Mouse (Mus musculus) hindbrain, embryonic 11.5 days (tissue): ENCODE data around the gene Anxa6. TPM values are rescaled to one million over a fixed set of nuclear protein-coding genes. Genes with fewer than 3 reads are reported as not detected.

Experiments
- ATAC-seq: fragments of 200-750 bp; cut with Nextera tagmentation; 2 replicates; pipeline ENCODE4 v1.8.0; 2017; ENCODE audit warnings: mild to moderate bottlenecking, moderate TSS enrichment, moderate library complexity; ENCODE audit not compliant: low FRiP score
- DNase-seq: peaks from one replicate; pipeline ENCODE4 v3.0.0-alpha.2; 2015; ENCODE audit warnings: low spot score
- H3K27ac ChIP-seq: fragments of 300-500 bp; sonication (generic); 2 replicates; pipeline ENCODE4 v1.5.1; 2014; ENCODE audit warnings: mild to moderate bottlenecking, low read depth, low read length
- H3K27me3 ChIP-seq: fragments of 300-500 bp; sonication (generic); 2 replicates; pipeline ENCODE4 v1.6.1; 2014; ENCODE audit warnings: mild to moderate bottlenecking, low read length, moderate library complexity, mixed read lengths; ENCODE audit not compliant: control insufficient read depth, insufficient read depth
- H3K36me3 ChIP-seq: fragments of 300-500 bp; sonication (generic); 2 replicates; pipeline ENCODE4 v1.6.1; 2014; ENCODE audit warnings: mild to moderate bottlenecking, low read length, moderate library complexity, mixed read lengths; ENCODE audit not compliant: control insufficient read depth, insufficient read depth
- H3K4me1 ChIP-seq: fragments of 300-500 bp; sonication (generic); replicated peaks from 2 replicates; pipeline ENCODE4 v1.6.1; 2014; ENCODE audit warnings: low read length, mixed read lengths; ENCODE audit not compliant: control insufficient read depth, insufficient read depth
- H3K4me2 ChIP-seq: fragments of 300-500 bp; sonication (generic); replicated peaks from 2 replicates; pipeline ENCODE4 v1.6.1; 2014; ENCODE audit warnings: mild to moderate bottlenecking, low read depth, low read length
- H3K4me3 ChIP-seq: fragments of 300-500 bp; sonication (generic); 2 replicates; pipeline ENCODE4 v1.5.1; 2014; ENCODE audit warnings: low read depth, low read length
- H3K9ac ChIP-seq: fragments of 300-500 bp; sonication (generic); 2 replicates; pipeline ENCODE4 v1.6.1; 2014; ENCODE audit warnings: low read depth, low read length
- H3K9me3 ChIP-seq: fragments of 300-500 bp; sonication (generic); 2 replicates; pipeline ENCODE4 v1.6.1; 2016; ENCODE audit warnings: low read length; ENCODE audit not compliant: control insufficient read depth
- WGBS: fragments of 180-500 bp; shearing (Covaris S2); extraction: QIAGEN DNeasy Blood & Tissue Kit; methylation state at CpG from one replicate; pipeline ENCODE4 v1.1.7; 2014; 5-methylcytosine and 5-hydroxymethylcytosine counted together
- polyA plus RNA-seq: library from polyadenylated mRNA; unstranded; fragments of >200 nt; fragmentation: Nextera tagmentation; extraction: Ambion mirVana; gene quantifications from 2 replicates; pipeline ENCODE4 v1.2.1, GENCODE M21; 2014

Anxa6 gene
- polyA plus RNA-seq, 1 experiment from 2014 or later: 91.6 TPM

GRCm38 (mm10) chr11:55072467-55072866 is 39.2 kb upstream of the Anxa6 start:
- DNase-seq (no peak), ATAC-seq (no peak)
- Histone ChIP-seq H3K9me3 (no peaks in the 10 kb centered on the region), H3K9ac (no peak overlapping the region), H3K4me2 (no peak overlapping the region), H3K4me1 (no peaks in the 10 kb centered on the region), H3K36me3 (no peaks in the 10 kb centered on the region), H3K27ac (no peak overlapping the region), H3K27me3 (no peaks in the 10 kb centered on the region; the same call in none of the 2 replicates), H3K4me3 (no peak overlapping the region)
- 87% methylated on average over 8 of the region's 8 CpGs for WGBS

- Histone ChIP-seq H3K27ac (no peak overlapping the region), H3K4me3 (no peak overlapping the region), H3K4me1 (no peaks in the 10 kb centered on the region), H3K4me2 (no peak overlapping the region), H3K27me3 (no peaks in the 10 kb centered on the region), H3K36me3 (no peaks in the 10 kb centered on the region), H3K9ac (no peak overlapping the region), H3K9me3 (no peaks in the 10 kb centered on the region)
- no peak for DNase-seq
- WGBS: 90% methylated on average over 5 of the region's 5 CpGs
- ATAC-seq: no peak
These were observed 38.1 kb upstream of the Anxa6 start for GRCm38 (mm10) chr11:55071344-55071743.

DNA sequence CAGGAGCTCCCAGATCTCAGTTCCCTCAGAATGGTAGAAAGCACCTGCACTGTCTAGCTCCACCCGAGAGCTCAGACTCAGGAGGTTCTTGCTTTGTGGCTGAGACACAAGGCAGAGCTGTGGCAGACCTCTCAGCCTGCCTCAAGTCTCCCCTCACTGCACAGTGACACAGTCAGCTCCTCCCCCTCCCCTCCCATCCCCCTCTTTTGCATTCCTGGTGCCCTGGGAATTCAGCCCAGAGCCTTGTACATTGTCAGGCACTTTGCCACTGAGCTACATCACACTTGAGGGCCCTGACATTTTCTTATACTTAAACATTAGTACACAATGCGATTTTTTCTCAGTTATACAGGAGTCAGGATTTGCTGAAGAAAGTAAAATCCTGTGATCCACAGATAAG is 35.8 kb upstream of the Anxa6 start:
- ATAC-seq (no peak), DNase-seq (peak; percentile 45)
- no peak overlapping the region for H3K4me3 ChIP-seq
- no peak overlapping the region for H3K27ac ChIP-seq
- no peak overlapping the region for H3K4me2 ChIP-seq
- H3K9me3 ChIP-seq: no peaks in the 10 kb centered on the region
- H3K36me3 ChIP-seq: no peaks in the 10 kb centered on the region
- 44% methylated on average over 2 of the region's 2 CpGs for WGBS
- H3K4me1 ChIP-seq: no peaks in the 10 kb centered on the region
- H3K27me3 ChIP-seq: no peaks in the 10 kb centered on the region
- H3K9ac ChIP-seq: no peak overlapping the region

- Histone ChIP-seq H3K9me3 (no peaks in the 10 kb centered on the region), H3K36me3 (no peaks in the 10 kb centered on the region), H3K4me1 (no peaks in the 10 kb centered on the region), H3K4me2 (no peak overlapping the region), H3K27ac (no peak overlapping the region), H3K27me3 (no peaks in the 10 kb centered on the region), H3K9ac (no peak overlapping the region), H3K4me3 (no peak overlapping the region)
- WGBS: 67% methylated on average over 4 of the region's 4 CpGs
- DNase-seq (no peak), ATAC-seq (no peak)
These were observed 33.7 kb upstream of the Anxa6 start for GRCm38 (mm10) chr11:55066921-55067320.

GRCm38 (mm10) chr11:55062856-55063255 is 29.6 kb upstream of the Anxa6 start:
- no peak overlapping the region for H3K9ac ChIP-seq
- WGBS: 54% methylated on average over 5 of the region's 5 CpGs
- ATAC-seq: no peak
- no peak overlapping the region for H3K4me2 ChIP-seq
- H3K27me3 ChIP-seq: no peaks in the 10 kb centered on the region
- H3K4me3 ChIP-seq: no peak overlapping the region
- no peaks in the 10 kb centered on the region for H3K9me3 ChIP-seq
- no peak for DNase-seq
- no peak overlapping the region for H3K27ac ChIP-seq
- no peaks in the 10 kb centered on the region for H3K36me3 ChIP-seq
- H3K4me1 ChIP-seq: no peaks in the 10 kb centered on the region

DNA sequence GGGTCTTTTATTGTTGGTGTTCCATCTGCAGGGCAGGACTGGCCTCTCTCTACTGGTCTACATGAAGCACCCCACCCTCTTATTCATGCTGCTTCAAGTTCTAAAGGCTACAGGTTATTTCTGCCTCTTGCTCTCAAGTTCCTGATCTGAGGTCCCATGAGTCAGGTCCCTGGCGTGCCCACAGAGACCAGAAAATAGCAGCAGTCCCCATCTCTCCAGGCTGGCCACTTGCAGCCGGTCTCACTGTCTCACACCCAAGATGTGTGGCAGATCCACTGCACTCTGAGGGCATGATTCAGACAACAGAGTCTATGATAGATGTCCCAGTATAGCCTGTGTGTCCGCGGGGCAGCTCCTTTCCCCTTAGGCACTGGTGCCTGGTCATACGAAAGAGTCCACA is 27.6 kb upstream of the Anxa6 start:
- 91% methylated on average over 5 of the region's 5 CpGs for WGBS
- no peak overlapping the region for H3K9ac ChIP-seq
- no peaks in the 10 kb centered on the region for H3K27me3 ChIP-seq
- H3K4me1 ChIP-seq: no peaks in the 10 kb centered on the region
- H3K4me3 ChIP-seq: no peak overlapping the region
- H3K9me3 ChIP-seq: no peaks in the 10 kb centered on the region
- H3K4me2 ChIP-seq: no peak overlapping the region
- H3K27ac ChIP-seq: no peak overlapping the region
- ATAC-seq: no peak
- no peaks in the 10 kb centered on the region for H3K36me3 ChIP-seq
- no peak for DNase-seq

- Histone ChIP-seq H3K4me1 (no peaks in the 10 kb centered on the region), H3K27me3 (no peaks in the 10 kb centered on the region), H3K9me3 (no peaks in the 10 kb centered on the region), H3K27ac (no peak overlapping the region), H3K9ac (no peak overlapping the region), H3K36me3 (no peaks in the 10 kb centered on the region), H3K4me3 (no peak overlapping the region), H3K4me2 (no peak overlapping the region)
- ATAC-seq: no peak
- 85% methylated on average over 3 of the region's 3 CpGs for WGBS
- no peak for DNase-seq
These were observed 24.3 kb upstream of the Anxa6 start for GRCm38 (mm10) chr11:55057511-55057910.

DNA sequence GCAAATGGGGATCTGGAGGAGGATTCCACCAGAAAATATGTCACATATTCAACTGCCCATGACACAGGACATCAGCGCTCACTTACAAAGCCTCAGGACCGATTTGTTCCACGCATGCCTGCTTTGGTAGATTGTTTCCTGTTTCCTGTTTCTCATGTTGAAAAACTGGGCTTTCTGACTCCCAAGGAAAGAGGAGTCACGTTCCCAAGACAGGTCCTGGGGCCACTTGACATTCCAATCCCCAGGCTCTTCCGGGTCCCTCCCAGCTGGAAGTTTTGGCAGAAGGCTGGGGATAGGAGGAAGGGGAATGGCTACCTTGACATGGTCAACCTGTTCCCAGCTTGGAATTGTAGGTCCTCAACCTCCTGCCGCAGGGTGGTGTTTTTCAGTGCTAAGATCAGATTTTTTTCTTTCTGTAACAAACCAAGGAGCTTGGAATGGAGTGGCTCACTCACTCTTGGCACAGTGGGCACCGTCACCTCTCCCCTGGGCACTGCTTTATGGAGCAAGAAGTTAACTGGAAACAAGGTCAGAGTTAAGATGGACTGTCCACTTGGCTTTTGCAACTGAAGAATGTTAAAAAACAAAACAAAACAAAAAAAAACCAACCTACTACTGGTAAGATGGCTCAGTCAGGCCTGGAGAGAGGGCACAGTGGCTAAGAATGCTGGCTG is 17.7 kb upstream of the Anxa6 start:
- no peak for ATAC-seq
- Histone ChIP-seq H3K36me3 (no peaks in the 10 kb centered on the region), H3K27ac (no peak overlapping the region), H3K4me2 (no peak overlapping the region), H3K4me1 (no peaks in the 10 kb centered on the region), H3K4me3 (no peak overlapping the region), H3K9me3 (no peaks in the 10 kb centered on the region), H3K27me3 (no peaks in the 10 kb centered on the region), H3K9ac (no peak overlapping the region)
- 73% methylated on average over 7 of the region's 7 CpGs for WGBS
- no peak for DNase-seq

DNA sequence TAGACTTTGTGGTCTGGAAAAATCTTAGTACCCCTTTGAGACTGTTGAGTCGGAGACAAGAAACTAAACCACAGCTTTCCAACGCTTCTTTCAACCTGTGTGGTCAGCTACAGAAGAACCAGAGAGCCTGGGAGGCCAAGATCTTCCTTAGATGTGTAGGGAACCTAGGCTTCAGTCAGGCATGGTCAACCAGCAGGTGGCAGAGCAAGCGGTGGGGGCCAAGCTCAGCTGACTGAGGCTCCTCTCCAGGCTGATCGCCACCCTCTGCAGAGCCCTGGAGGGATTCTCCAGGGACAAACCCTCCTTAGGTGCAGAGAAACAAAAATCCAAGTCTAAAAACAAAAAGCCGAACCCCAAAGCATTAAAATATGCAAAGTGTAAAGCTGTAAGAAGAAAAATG is 13.4 kb upstream of the Anxa6 start:
- Histone ChIP-seq H3K4me2 (no peak overlapping the region), H3K27ac (no peak overlapping the region), H3K4me3 (no peak overlapping the region), H3K9ac (no peak overlapping the region), H3K9me3 (no peaks in the 10 kb centered on the region), H3K36me3 (no peaks in the 10 kb centered on the region), H3K27me3 (no peaks in the 10 kb centered on the region), H3K4me1 (no peaks in the 10 kb centered on the region)
- ATAC-seq (no peak), DNase-seq (no peak)
- WGBS: 59% methylated on average over 5 of the region's 5 CpGs
